Mouse (Mus musculus) limb, embryonic 11.5 days (tissue): ENCODE data around the gene Ydjc. TPM values are rescaled to one million over a fixed set of nuclear protein-coding genes. Genes with fewer than 3 reads are reported as not detected.

Experiments
- ATAC-seq: fragments of 200-750 bp; cut with Nextera tagmentation; 2 replicates; pipeline ENCODE4 v1.8.0; 2017; ENCODE audit warnings: low read depth; ENCODE audit not compliant: insufficient number of reproducible peaks, low FRiP score, low TSS enrichment
- DNase-seq: peaks from one replicate; pipeline ENCODE4 v3.0.0-alpha.2; 2015; ENCODE audit warnings: low spot score
- H3K27ac ChIP-seq: fragments of 300-500 bp; sonication (generic); replicated peaks from 2 replicates; pipeline ENCODE4 v1.5.1; 2014; ENCODE audit warnings: low read depth, mild to moderate bottlenecking, low read length
- H3K27me3 ChIP-seq: fragments of 300-500 bp; sonication (generic); 2 replicates; pipeline ENCODE4 v1.6.1; 2014; ENCODE audit warnings: mild to moderate bottlenecking, low read length, mixed read lengths; ENCODE audit not compliant: control insufficient read depth, insufficient read depth
- H3K36me3 ChIP-seq: fragments of 300-500 bp; sonication (generic); 2 replicates; pipeline ENCODE4 v1.6.1; 2014; ENCODE audit warnings: mild to moderate bottlenecking, low read length, moderate library complexity, mixed read lengths; ENCODE audit not compliant: control insufficient read depth, insufficient read depth
- H3K4me1 ChIP-seq: fragments of 300-500 bp; sonication (generic); 2 replicates; pipeline ENCODE4 v1.6.1; 2014; ENCODE audit warnings: low read length, mixed read lengths; ENCODE audit not compliant: control insufficient read depth, insufficient read depth
- H3K4me2 ChIP-seq: fragments of 300-500 bp; sonication (generic); 2 replicates; pipeline ENCODE4 v1.6.1; 2014; ENCODE audit warnings: low read depth, mild to moderate bottlenecking, moderate library complexity; ENCODE audit not compliant: severe bottlenecking
- H3K4me3 ChIP-seq: fragments of 300-500 bp; sonication (generic); 2 replicates; pipeline ENCODE4 v1.5.1; 2014; ENCODE audit warnings: low read depth, low read length
- H3K9ac ChIP-seq: fragments of 300-500 bp; sonication (generic); 2 replicates; pipeline ENCODE4 v1.6.1; 2014; ENCODE audit warnings: mild to moderate bottlenecking, low read length
- H3K9me3 ChIP-seq: fragments of 300-500 bp; sonication (generic); 2 replicates; pipeline ENCODE4 v1.6.1; 2016; ENCODE audit warnings: low read length; ENCODE audit not compliant: control insufficient read depth
- WGBS: fragments of 180-500 bp; shearing (Covaris S2); extraction: QIAGEN DNeasy Blood & Tissue Kit; methylation state at CpG from one replicate; pipeline ENCODE4 v1.1.7; 2014; 5-methylcytosine and 5-hydroxymethylcytosine counted together
- polyA plus RNA-seq: library from polyadenylated mRNA; unstranded; fragments of >200 nt; fragmentation: Nextera tagmentation; extraction: Ambion mirVana; gene quantifications from 2 replicates; pipeline ENCODE4 v1.2.1, GENCODE M21; 2014

Ydjc gene
- polyA plus RNA-seq, 1 experiment from 2014 or later, result 3.6 TPM

GRCm38 (mm10) chr16:17200121-17200952 lies 55.9 kb downstream of the Ydjc start:
- Histone ChIP-seq H3K4me2 (peak overlapping the region; percentile 67), H3K4me3 (peak overlapping the region; percentile 100), H3K9me3 (no peaks in the 10 kb centered on the region), H3K9ac (peak overlapping the region; percentile 100), H3K36me3 (no peaks in the 10 kb centered on the region), H3K27me3 (no peaks in the 10 kb centered on the region), H3K4me1 (peaks cover 7% of the 10 kb centered on the region; the same call in 1 of the 2 replicates), H3K27ac (peak overlapping the region; percentile 64; the same call in 1 of the 2 replicates)
- no peak for ATAC-seq
- WGBS, result 6% methylated on average over 24 of the region's 24 CpGs
- peak; percentile 28 for DNase-seq

- no peaks in the 10 kb centered on the region for H3K36me3 ChIP-seq
- peak overlapping the region; percentile 64 for H3K27ac ChIP-seq
- H3K4me2 ChIP-seq, result peak overlapping the region; percentile 67
- ATAC-seq, result peak; percentile 68
- H3K4me1 ChIP-seq, result peaks cover 7% of the 10 kb centered on the region; the same call in 1 of the 2 replicates
- peak overlapping the region; percentile 100 for H3K4me3 ChIP-seq
- H3K27me3 ChIP-seq, result no peaks in the 10 kb centered on the region
- no peaks in the 10 kb centered on the region for H3K9me3 ChIP-seq
- under 1% methylated on average over 68 of the region's 72 CpGs for WGBS
- DNase-seq, result peak; percentile 88
- peak overlapping the region; percentile 100 for H3K9ac ChIP-seq
These were observed 56.7 kb downstream of the Ydjc start for GRCm38 (mm10) chr16:17200953-17201707.

- no peaks in the 10 kb centered on the region for H3K36me3 ChIP-seq
These were observed 57.6 kb downstream of the Ydjc start for GRCm38 (mm10) chr16:17201977-17202376.

GRCm38 (mm10) chr16:17202549-17202948 lies 58.1 kb downstream of the Ydjc start, which contains the start of gene Ube2l3:
Gene Ube2l3, minus strand, starts transcription at chr16:17202649.
- 0 out of 2 replicates have a peak, but pooled peaks cover 2% of the 10 kb centered on the region for H3K27me3 ChIP-seq
- ATAC-seq, result no peak
- H3K36me3 ChIP-seq, result no peaks in the 10 kb centered on the region
- H3K9ac ChIP-seq, result no peak within 1 kb of the TSS
- no peak within 1 kb of the TSS for H3K4me2 ChIP-seq
- H3K4me3 ChIP-seq, result peak within 1 kb of the TSS; percentile 100
- peaks cover 7% of the 10 kb centered on the region; the same call in 1 of the 2 replicates for H3K4me1 ChIP-seq
- H3K9me3 ChIP-seq, result no peaks in the 10 kb centered on the region
- no peak for DNase-seq
- 87% methylated on average over 1 of the region's 1 CpGs for WGBS
- no peak within 1 kb of the TSS for H3K27ac ChIP-seq

More at GRCm38 (mm10) chr16:17201977-17202376, 57.6 kb downstream of the Ydjc start:
- ATAC-seq, result no peak
- Histone ChIP-seq H3K4me2 (no peak overlapping the region), H3K9me3 (no peaks in the 10 kb centered on the region), H3K4me3 (no peak overlapping the region), H3K9ac (no peak overlapping the region), H3K4me1 (peaks cover 7% of the 10 kb centered on the region; the same call in 1 of the 2 replicates), H3K27me3 (no peaks in the 10 kb centered on the region), H3K27ac (no peak overlapping the region)
- no peak for DNase-seq
- WGBS, result 66% methylated on average over 2 of the region's 2 CpGs

GRCm38 (mm10) chr16:17204990-17205389 lies 60.6 kb downstream of the Ydjc start:
- H3K27ac ChIP-seq, result no peak overlapping the region
- H3K4me3 ChIP-seq, result no peak overlapping the region
- no peak overlapping the region for H3K4me2 ChIP-seq
- ATAC-seq, result no peak
- no peak for DNase-seq
- H3K4me1 ChIP-seq, result peaks cover 6% of the 10 kb centered on the region; the same call in 1 of the 2 replicates
- no peak overlapping the region for H3K9ac ChIP-seq
- H3K27me3 ChIP-seq, result peaks cover 12% of the 10 kb centered on the region; the same call in 1 of the 2 replicates
- 5% methylated on average over 6 of the region's 6 CpGs for WGBS
- H3K9me3 ChIP-seq, result no peaks in the 10 kb centered on the region
- no peaks in the 10 kb centered on the region for H3K36me3 ChIP-seq

GRCm38 (mm10) chr16:17208389-17209361 lies 64.3 kb downstream of the Ydjc start, which contains the start of gene Rimbp3:
Gene Rimbp3, plus strand, starts transcription at chr16:17208603.
- under 1% methylated on average over 84 of the region's 85 CpGs for WGBS
- Histone ChIP-seq H3K9me3 (no peaks in the 10 kb centered on the region), H3K27ac (peak within 1 kb of the TSS; percentile 26; the same call in 1 of the 2 replicates), H3K27me3 (peaks cover 19% of the 10 kb centered on the region), H3K36me3 (no peaks in the 10 kb centered on the region), H3K4me1 (peaks cover 10% of the 10 kb centered on the region; the same call in 1 of the 2 replicates), H3K9ac (peak within 1 kb of the TSS; percentile 58), H3K4me3 (peak within 1 kb of the TSS; percentile 51), H3K4me2 (peak within 1 kb of the TSS; percentile 97)
- DNase-seq, result peak; percentile 92
- ATAC-seq, result peak; percentile 74

GRCm38 (mm10) chr16:17209404-17209960 lies 65.1 kb downstream of the Ydjc start:
- no peaks in the 10 kb centered on the region for H3K9me3 ChIP-seq
- WGBS, result 3% methylated on average over 36 of the region's 37 CpGs
- H3K27me3 ChIP-seq, result peaks cover 19% of the 10 kb centered on the region
- peaks cover 10% of the 10 kb centered on the region; the same call in 1 of the 2 replicates for H3K4me1 ChIP-seq
- ATAC-seq, result no peak
- no peak overlapping the region for H3K27ac ChIP-seq
- H3K9ac ChIP-seq, result peak overlapping the region; percentile 34
- no peak for DNase-seq
- no peaks in the 10 kb centered on the region for H3K36me3 ChIP-seq
- peak overlapping the region; percentile 51 for H3K4me3 ChIP-seq
- peak overlapping the region; percentile 97 for H3K4me2 ChIP-seq
